27 mouse cellular contexts compared by ENCODE assay signal in the genomic region with DNA sequence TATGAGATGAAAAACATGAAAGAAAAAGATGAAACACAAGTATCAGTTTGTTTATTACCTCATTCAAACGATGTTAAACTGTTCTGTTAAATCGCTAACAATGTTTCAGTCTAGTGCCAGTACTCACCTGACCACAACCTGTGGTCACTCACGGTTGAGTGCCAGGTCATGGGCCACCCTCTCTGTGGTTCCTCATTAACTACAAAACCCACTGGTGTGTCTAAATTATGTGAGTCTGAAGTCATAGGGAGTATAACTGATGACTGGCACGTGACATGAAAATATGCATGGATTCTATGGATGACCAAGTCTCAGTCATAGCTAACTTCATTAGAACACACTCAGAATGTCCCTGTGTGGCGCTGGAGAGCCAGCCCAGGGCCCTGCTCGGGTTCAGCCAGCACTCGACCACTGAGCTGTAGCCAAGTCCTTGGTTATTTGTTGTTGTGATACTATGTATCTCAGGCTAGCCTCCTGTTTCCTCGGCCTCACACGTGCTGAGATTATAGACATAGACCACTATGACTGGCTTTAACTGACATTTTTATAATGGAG.
DNase-seq lines count a peak whose midpoint lies in the region; ATAC-seq lines count a peak whose summit lies in the region.
"Had no signal": no experiment of that assay in that cellular context is flagged by ENCODE, and none has a peak within 500 bp of the region (broad histone marks: within the 10 kb centered on the region; RNA-seq: fewer than 3 reads in every experiment).

No protein-coding gene starts in this region.

- peak; percentile 3 for DNase-seq in neural tube, embryonic 10.5 days (ENCODE audit: extremely low spot score, low spot score)
- peak; percentile 74 for DNase-seq in kidney, adult 9 months
- peak; percentile 28 for DNase-seq in kidney, postnatal 10 days
- no peak for DNase-seq in frontal cortex, postnatal 36 days (ENCODE audit: low spot score in 2 of 2)
- no peak for DNase-seq in spleen, adult 18-20 months
- DNase-seq in gastrocnemius, postnatal 25 days, result no peak
- DNase-seq in ovary, postnatal 14 days (ENCODE audit: low spot score), result no peak
- DNase-seq: adrenal gland, postnatal 14 days; cerebellum, adult 11 months; cerebellum, adult 9-10 months; cerebellum, postnatal 36 days; gastrocnemius, adult 2 months; liver, embryonic 13.5 days; lung, adult 18-20 months; lung, postnatal 4 days; right cerebral cortex, postnatal 25 days; thymus, adult 2 months; thymus, postnatal 36 days had no signal

- no peak for ATAC-seq in neural tube, embryonic 15.5 days (ENCODE audit: low FRiP score)
- ATAC-seq: forebrain, embryonic 15.5 days; hindbrain, embryonic 16.5 days; lung, postnatal 0 days had no signal

- H3K4me1 ChIP-seq in neural tube, embryonic 15.5 days, result no peaks in the 10 kb centered on the region
- H3K4me1 ChIP-seq: forebrain, embryonic 15.5 days; liver, embryonic 13.5 days; megakaryocyte, embryonic 14.5 days; midbrain, embryonic 12.5 days had no signal

- H3K9me3 ChIP-seq in neural tube, embryonic 15.5 days (replicated peaks), result no peaks in the 10 kb centered on the region
- H3K9me3 ChIP-seq: forebrain, embryonic 15.5 days; G1E; limb, embryonic 10.5 days; limb, embryonic 15.5 days; liver, embryonic 13.5 days; midbrain, embryonic 12.5 days had no signal

- H3K9ac ChIP-seq in neural tube, embryonic 15.5 days (replicated peaks), result no peak overlapping the region
- H3K9ac ChIP-seq: forebrain, embryonic 15.5 days; limb, embryonic 15.5 days; liver, embryonic 13.5 days; midbrain, embryonic 12.5 days had no signal

- H3K27me3 ChIP-seq in neural tube, embryonic 15.5 days (replicated peaks), result no peaks in the 10 kb centered on the region
- H3K27me3 ChIP-seq: forebrain, embryonic 15.5 days; limb, embryonic 15.5 days; liver, embryonic 13.5 days; midbrain, embryonic 12.5 days had no signal

- no peak overlapping the region for H3K4me3 ChIP-seq in neural tube, embryonic 15.5 days (replicated peaks)
- H3K4me3 ChIP-seq: forebrain, embryonic 15.5 days; gastrocnemius, adult 2 months; limb, embryonic 10.5 days; limb, embryonic 15.5 days; liver, embryonic 13.5 days; megakaryocyte, embryonic 14.5 days; midbrain, embryonic 12.5 days had no signal

- WGBS in neural tube, embryonic 15.5 days, result 88% methylated on average over 9 of the region's 9 CpGs

- no peaks in the 10 kb centered on the region for H3K36me3 ChIP-seq in neural tube, embryonic 15.5 days
- H3K36me3 ChIP-seq: forebrain, embryonic 15.5 days; G1E; limb, embryonic 10.5 days; limb, embryonic 15.5 days; liver, embryonic 13.5 days; midbrain, embryonic 12.5 days had no signal

- no peak overlapping the region for H3K27ac ChIP-seq in neural tube, embryonic 15.5 days (replicated peaks)
- H3K27ac ChIP-seq: forebrain, embryonic 15.5 days; gastrocnemius, adult 2 months; limb, embryonic 10.5 days; limb, embryonic 15.5 days; liver, embryonic 13.5 days; midbrain, embryonic 12.5 days had no signal

- no peak overlapping the region for H3K4me2 ChIP-seq in neural tube, embryonic 15.5 days
- H3K4me2 ChIP-seq: forebrain, embryonic 15.5 days; limb, embryonic 15.5 days; liver, embryonic 13.5 days; midbrain, embryonic 12.5 days had no signal

Comparison
In these comparisons a context has a peak if more than half of its experiments do, and no peak if none do; other contexts are left out.
1. DNase-seq: peak in neural tube, embryonic 10.5 days (single experiment), kidney, adult 9 months (single experiment) and kidney, postnatal 10 days (single experiment); none in frontal cortex, postnatal 36 days (0 of 2), spleen, adult 18-20 months (0 of 2), gastrocnemius, postnatal 25 days (single experiment) and ovary, postnatal 14 days (single experiment).